Mouse (Mus musculus) brain, embryonic 18.5 days (tissue): ENCODE measurements around the gene Fasn.
A peak's percentile ranks its signal among the peaks of the same experiment; 100 is the strongest.
"Not testable (repeated sequence)": the region's sequence is repeated elsewhere in the genome, so short reads cannot be mapped to it uniquely, and the experiment has no call there.

Experiments
- DNase-seq: peaks from one replicate; pipeline ENCODE4 v3.0.0-alpha.2; 2012; ENCODE audit warnings: low read depth, low spot score

The Fasn gene

DNA sequence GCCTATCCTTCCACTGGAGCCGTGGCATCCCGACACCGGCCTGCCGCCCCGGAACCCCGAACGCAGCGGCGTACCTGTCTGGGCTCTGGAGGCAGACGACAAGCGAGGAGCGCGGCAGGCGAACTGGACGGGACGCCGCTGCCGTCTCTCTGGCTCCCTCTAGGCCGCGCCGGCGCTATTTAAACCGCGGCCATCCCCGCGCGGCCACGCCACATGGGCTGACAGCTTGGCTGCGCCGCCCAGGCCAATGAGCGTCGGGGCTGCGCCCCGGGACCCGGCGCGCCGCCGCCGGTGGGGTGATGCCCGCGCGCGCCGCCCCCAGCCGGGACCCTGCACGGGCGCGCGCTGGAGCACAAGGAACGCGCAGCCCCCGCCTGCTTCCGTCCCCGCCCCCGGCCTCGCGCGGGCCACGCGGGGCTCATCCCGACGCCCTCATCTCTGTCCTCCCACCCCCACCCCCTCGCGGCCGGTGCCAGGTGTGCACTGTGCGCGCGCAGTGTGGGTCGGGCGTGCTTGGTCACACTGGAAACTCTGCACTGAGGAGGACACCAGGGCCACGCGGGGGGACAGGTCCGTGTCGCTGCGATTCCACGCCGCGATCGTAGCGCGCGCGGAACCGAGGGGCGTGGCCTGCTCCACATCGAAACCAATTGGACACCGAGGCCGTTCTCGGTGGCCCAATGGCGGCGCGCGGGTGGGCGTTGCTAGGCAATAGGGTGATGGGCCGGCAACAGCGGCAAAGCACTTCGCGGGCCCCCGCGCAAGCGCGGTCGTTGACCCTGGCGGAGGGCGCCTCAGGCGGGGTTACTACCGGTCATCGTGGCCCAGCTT lies at the start of gene Fasn:
Fasn (minus strand) TSS at position 592 of the 831 bp plus-strand sequence.
- peak; percentile 95 for DNase-seq

DNA sequence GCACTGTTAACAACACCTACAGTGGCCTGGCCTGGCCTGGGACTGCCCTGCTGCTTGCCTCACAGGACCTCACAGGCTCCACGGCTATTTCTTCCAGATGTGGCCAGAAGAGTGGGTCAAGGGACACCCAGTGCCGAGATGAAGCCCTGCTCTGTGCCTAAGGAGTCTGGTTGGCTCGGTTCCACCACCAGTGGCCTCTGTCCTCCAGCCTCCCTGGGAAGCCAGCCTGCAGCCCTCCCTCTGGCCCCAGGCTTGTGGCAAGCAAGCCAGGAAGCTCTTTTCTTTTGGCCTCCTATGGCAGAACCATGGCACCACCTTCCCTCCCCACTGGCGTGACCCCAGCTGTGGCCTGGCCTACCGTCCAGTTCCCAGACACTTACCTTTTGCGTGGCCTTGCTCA lies 48.9 kb upstream of the Fasn start:
- DNase-seq = no peak

DNA sequence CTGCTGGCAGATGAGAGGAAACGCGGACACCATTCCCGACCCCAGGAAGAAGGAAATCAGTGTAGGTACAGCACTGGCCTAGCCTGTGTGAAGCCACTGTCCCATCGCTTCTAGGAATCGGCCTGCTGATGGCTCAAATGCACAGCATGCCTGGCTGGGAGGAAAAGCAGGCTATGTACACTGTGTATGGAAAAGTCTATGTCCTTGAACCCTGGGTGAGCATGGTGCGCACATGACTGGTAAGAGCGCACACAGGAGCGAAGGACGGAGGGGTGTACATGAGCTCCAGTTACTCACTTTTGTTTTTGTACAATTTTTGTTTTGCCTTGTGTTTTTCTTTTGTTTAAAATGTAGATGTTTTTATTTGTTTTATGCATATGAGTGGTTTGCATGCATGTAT lies 47.2 kb upstream of the Fasn start:
- no peak for DNase-seq

DNA sequence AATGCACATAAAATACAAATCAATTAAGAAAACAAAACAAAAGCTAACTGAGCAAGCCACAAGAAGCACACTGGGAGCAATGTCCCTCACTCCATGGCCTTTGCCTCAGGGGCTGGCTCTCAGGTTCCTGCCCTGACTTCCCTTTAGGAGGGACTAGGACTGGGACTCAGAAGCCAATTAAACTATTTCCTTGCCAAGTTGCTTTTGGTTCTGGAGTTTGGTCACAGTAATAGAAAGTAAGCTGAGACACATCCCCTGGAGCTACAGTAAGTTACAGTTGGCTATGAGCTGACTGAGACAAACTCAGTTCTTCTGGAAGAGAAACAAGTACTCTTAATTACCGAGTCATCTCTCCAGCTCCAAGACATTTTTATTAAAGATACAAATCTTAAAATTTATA lies 41.5 kb upstream of the Fasn start:
- DNase-seq = no peak

DNA sequence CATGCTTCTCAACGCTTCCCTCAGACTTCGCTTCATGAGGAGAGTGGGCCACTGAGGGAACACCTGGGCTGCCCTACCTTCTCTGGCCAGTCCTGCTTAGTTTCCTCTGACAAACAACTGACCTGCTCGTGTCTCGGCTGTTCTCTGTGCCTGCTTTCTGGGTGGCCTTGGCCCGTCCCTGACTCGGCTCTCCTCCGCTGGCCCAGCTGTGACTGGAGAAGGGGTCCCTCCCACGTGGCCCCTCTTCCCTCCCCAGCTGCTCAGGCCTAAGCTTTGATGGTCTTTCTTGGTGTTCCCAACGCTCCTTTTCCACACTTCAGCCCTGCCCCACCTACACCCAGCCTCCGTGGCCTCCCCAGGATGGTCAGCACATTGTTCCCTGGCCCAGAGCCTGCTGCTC lies 38.5 kb upstream of the Fasn start:
- DNase-seq = no peak

DNA sequence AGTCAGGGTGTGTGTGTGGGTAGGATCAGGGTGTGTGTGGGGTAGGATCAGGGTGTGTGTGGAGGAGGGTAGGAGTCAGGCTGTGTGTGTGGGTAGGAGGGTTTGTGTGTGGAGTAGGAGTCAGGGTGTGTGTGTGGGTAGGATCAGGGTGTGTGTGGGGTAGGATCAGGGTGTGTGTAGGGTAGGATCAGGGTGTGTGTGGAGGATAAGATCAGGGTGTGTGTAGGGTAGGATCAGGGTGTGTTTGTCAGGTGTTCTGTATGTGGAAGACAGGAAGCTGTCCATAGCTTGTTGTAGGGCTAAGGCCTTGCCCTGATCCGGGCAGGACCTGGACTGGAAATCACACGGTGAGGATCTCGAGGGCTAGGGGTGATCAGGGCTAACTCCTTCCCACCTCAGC lies 31.6 kb upstream of the Fasn start:
- DNase-seq = not testable (repeated sequence)

DNA sequence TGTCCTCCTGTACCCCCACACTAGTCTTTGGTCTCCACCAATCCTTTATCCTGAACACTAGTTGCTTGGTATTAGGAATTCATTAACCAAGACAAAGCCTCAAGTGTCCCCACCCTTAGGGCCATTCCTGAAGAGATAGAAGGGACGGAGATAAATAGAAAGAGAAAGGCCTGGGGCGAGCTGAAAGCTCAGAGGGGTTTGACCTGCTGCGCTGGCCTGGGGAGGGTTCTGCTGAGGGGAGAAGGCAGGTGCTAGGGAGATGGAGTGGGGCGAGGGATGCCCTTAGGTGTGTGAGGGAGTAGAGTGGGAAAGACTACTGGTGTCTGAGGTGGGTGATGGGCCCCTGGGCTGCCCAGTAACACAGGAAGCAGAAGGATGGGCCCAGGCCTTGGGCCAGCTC lies 29.4 kb upstream of the Fasn start:
- no peak for DNase-seq

DNA sequence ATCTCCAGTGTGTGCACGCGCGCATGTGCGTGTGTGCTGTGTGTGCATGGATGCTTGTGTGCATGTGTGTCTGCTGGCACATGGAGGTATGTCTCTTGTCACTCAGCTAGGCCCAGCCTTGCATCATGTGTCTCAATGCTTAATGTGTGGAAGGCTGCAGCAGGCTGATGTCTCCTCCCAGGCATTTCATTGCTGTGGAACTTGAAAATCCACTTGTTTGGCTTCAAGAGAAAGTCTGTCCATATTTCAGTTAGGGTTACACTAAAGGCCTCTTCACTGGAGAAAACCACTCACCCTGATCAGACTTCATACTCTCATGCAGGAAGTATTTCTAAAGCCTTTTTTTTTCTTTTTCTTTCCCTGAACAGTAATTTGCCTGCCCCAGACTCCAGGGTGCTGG lies 28.8 kb upstream of the Fasn start:
- DNase-seq = no peak

DNA sequence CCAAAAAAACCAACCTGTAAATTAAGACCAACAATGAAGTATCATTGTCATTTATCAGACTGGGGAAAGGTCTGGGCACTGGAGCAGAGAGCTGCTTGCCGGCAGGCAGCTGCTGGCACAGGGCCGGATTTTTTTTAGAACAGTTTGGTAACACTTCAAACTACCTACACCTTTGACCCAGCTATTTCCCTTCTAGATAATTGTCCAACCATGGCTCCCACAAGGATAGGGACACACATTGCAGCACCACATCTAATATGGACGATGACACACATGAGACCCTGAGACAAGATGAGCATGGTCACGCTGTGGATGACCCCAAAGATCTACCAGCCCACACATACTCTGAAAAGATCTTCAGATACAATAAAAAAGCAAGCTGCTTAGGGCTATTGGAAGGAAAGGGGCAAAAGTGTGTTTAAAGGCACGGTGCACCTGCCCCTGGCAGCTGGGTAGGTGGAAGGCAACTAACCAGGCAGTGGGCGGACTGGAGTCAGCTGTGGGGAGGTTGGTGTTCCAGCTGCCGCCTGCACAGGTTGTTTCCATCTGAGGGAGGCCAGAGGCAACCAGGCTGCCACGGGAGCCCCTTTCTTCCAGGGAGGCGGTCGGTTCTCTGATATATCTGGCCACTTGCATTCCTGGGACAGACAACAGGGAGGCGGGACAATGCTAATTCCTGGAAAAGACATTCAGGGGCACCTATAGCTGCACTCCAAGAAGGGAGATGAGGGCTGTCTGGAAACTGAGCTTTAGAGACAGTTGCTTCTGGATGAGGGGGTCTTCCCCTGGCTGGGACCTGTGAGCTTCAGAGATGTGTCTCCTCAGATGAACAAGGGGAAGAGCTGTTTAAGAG lies 28.0 kb upstream of the Fasn start:
- no peak for DNase-seq

DNA sequence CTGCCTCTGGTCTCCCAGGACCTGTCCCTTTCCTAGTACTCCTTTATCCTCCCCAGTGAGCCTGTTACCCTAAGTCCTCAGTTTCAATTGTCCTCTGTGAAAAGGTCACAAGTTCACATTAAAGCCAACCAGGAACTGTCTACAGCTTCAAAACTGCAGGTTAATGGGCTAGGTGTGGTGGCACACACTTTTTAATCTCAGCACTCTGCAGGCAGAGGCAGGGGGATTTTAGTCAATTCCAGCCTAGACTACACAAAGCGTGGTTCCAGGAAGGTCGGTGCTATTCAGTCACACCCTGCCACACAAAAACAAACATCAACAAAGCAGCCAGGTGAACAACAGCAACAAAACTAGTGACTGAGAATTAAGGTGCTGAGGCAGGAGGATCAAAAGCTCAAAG lies 27.2 kb upstream of the Fasn start:
- no peak for DNase-seq

DNA sequence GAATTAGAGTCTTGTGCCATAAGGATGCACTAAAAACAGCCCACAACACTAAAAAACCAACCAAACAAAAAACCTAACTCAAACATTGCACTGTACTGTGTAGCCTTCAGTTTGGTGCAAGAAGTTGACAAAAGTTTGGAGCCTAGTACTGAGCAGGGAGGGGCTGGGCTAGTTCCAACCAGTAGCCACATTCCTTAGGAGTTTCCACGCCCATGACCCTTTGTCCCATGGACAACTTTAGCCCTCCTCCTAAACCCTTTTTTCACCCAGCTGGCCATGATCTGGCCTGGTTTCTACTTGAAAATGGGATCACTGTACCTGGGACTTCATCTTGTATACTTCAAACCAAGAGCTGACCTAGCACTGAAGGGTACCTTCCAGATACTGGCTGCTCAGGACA lies 26.8 kb upstream of the Fasn start:
- no peak for DNase-seq

DNA sequence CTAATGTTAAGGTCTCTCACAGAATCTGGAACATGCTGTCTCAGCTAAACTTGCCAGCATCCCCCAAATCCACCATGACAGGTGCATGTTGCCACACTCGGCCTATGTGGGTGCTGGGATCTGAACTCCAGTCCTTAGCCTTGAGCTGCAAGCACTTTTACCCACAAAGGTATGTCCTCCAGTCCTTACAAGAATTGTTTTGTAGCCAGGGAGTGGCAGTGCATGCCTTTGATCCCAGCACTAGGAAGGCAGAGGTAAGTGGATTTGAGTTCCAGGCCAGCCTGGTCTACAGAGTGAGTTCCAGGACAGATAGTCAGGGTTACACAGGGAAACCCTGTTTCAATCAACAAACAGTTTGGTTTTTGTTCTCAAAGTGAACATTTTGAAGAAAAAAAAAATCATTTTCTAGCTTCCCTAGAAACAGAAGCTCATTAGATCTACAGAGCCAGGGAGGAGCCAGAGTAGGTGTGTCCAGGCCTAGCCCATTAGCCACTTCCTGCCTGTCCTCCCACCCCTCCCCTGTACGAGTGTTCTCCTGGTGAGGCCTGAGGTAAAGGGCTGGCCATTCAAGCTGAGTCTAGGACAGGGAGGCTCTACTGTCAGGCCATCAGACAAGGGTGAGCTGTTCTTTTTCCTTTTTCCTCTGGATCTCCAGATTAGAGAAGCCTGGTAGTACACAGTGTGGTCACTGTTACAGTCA lies 26.1 kb upstream of the Fasn start:
- DNase-seq = no peak

DNA sequence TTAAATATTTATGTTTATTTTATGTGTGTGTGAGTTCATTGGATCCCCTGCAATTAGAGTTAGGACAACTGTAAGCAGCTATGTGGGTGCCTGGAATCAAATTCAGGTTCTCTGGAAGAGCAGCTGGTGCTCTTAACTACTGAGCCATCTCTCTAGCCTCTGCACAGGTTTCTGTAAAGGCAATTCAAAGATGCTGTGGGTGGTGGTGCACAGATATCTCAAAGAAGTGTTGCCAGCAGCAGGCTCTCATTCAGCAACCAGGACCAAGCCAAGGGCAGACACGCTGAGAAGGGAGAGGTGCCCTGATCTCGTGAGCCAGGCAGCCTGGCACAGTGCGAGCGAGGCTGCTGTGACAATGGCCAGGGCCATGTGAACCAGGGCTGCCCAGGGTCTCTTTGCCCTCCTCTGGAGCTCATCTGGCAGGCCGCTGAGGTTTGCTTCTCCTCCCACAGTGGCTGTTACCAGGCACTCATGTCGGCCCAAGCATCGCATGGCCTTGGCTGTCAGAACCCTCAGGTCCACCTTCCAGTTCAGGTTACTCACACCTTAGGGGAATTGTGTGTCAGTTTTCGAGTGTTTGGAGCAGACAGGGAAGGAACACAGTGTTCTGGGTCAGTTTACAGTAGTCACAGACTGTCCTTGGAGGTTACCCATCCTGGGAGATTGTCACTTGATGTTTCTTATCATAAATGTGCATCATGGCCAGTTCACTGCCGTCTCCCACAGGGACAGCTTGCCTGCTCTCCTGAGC lies 22.6 kb upstream of the Fasn start:
- DNase-seq = no peak

DNA sequence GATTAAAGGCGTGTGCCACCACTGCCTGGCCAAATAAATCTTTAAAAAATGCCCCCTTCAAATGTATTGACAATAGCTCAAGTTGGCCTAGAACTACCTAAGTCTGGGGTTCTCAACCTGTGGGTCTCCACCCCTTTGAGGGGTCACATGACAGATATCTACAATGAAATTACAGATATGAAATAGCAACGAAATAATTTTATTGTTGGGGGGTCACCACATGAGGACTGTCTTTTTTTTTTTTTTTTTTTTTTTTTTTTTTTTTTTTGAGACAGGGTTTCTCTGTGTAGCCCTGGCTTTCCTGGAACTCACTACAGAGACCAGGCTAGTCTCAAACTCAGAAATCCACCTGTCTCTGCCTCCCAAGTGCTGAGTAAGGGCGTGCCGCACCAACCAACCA lies 20.0 kb upstream of the Fasn start:
- no peak for DNase-seq

DNA sequence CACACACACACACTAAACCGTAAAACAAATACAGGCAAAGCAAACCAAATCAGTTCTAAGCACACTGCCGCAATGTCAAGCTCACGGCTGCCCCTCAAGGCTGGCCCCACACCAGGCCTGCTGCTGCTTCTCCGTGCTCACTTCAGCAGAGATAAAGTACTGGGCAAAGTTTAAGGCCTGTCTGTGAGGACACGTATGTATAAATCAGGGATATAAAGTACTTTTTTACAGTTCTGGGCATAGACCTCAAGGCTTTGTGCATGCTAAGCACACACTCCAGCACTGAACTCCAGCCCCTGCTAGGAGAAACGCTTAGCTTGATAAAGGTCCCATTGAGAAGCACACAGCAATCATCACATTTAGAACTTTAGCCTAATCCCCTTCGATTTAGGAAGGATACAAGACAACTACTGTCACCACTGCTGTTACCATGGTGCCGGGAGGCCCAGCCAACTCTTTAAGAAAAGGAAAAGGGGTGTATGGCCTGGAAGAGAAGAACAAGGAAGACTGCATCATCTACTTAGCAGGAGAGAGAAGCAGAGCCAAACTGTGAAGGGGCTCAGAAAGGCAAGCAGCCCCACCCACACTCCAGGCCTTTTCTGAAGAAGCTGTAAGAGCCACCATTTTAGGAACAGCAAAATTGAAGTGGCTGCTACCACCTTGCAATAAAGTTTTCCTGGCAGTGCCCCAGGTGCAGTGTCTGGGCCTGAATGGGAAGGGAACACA lies 9.4 kb upstream of the Fasn start:
- DNase-seq = peak; percentile 22

DNA sequence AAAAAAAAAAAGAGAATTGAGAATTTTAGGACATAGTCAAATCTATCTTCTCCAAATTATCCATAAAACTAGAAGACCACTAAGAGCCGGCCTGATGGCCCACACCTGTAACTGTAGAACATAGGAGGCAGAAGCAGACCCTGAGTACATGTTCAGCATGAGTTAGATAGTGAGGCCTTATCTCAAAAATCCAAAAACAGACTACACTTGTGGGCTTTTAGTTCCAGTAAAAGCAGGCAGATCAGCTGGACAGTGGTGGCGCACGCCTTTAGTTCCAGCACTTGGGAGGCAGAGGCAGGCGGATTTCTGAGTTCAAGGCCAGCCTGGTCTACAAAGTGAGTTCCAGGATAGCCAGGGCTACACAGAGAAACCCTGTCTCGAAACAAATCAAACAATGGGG lies 8.6 kb upstream of the Fasn start:
- DNase-seq = not testable (repeated sequence)

DNA sequence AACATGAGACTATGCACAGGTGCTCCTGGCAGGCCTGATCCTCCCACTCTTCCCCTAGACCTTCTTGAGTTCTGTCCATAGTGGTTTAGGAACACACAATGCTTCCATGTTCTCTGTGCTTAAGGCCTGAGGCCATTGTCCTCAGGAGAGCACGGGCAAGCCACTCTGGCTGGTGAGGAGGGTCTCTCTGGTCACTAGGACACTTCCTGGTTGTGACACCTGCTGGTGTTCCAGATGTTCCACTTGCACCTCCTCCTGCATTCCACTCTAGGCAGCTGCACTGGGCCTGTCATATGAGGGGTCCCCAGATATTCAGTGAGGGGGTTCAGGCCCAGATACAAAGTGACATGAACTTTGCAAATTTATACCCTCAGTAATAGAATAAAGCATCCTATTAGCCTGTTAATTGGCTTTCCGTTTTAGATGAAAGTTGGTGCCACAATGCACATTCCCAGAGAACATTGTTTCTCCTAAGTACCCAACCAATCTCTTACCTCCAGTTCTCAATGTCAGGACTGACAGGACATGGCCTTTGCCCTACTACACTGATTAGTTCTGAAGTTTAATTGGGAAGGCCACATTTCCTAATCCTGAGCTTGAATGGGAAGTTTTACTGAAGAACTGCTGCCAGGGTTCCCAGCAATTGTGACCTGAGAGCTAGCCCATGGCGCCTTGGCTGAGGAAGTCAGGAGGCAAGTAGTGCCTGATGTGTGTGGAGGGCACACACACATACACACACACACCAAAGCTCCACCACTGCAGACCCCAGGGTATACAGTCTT lies 7.5 kb upstream of the Fasn start:
- no peak for DNase-seq

DNA sequence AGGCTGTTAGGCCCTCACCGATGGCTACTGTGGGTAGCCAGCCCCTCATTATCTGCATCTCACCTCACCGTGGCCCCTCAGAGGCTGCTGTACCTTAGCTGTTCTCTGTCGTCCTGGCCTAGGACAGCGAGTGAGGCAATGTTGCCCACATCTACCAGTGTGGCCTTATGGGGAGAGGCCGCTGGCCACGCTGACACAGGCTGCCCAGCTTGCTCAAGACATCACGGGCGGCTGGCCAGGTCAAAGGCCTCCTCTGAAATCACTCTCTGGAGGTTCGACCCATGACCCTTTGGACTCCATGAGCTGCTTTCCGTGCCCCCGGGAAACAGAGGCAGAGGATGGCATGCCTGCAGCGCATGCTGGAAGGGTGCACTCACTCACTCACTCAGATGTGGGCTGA lies 6.3 kb upstream of the Fasn start:
- no peak for DNase-seq

DNA sequence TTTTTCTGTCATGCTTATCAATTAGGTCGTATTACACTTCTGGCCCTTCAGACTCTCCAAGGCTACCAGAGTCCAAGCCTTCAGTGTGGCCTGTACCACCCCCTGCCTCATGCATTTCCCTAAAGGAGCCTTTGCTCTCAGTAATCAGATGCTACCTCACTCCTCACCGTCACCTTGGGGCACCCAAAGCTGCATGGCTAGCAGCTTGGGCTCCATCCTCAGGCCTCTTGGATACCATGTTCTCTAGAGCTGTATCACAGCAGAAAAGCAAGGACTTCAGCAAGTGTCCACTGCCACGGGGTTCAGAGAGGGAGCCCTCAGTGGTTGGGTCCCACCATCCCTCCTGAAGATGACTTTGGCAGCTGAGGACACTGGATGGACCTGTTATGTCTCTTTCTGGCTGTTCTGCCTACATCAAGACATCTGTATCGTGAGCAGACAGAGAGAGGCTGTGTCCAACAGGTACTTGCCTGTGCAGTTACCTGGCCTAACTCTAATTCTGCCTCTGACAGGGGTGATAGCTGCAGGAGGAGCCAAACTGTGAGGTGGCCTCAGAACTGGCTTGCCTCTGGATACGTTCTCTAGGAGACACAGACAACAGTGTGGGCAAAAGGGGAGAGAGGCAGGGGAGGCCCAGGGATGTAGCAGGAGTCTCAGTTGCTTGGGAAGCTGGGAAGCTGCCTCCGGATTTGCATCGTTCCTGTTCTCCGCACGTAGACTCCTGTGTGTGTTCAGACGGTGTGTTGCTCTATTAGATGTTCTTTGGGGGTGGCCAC lies 5.6 kb upstream of the Fasn start:
- DNase-seq = no peak
